Mouse (Mus musculus): ENCODE results near the gene Secisbp2l. TPM values are rescaled to one million over a fixed set of nuclear protein-coding genes. Genes with fewer than 3 reads are reported as not detected.

Gene Secisbp2l
- polyA plus RNA-seq (2012; rRNA removed), result 1.7 and 2.5 TPM in 2 replicates
- 3.7 and 4.6 TPM in 2 replicates for polyA plus RNA-seq (2014; fragmentation: Nextera tagmentation; extraction: Ambion mirVana)

- H3K4me3 ChIP-seq (ENCODE audit: insufficient read depth in 1 of 2, low read depth in 2 of 2, low read length in 2 of 2), result peak within 1 kb of the TSS; percentile 84 to 88
- H3K4me1 ChIP-seq (replicated peaks; ENCODE audit: control insufficient read depth in 2 of 2, insufficient read depth in 2 of 2, low read length in 1 of 2), result peaks cover 6 to 16% of the 10 kb centered on the region in 2 experiments
- no peaks in the 10 kb centered on the region for H3K27me3 ChIP-seq (ENCODE audit: control insufficient read depth, insufficient read depth, low read length)
- no peak for TF ChIP-seq CTCF (IDR thresholded peaks at IDR 0.05; ENCODE audit: low read depth)
- TF ChIP-seq EP300 (IDR thresholded peaks at IDR 0.05; ENCODE audit: low read depth), result no peak
- no peaks in the 10 kb centered on the region for H3K9me3 ChIP-seq (ENCODE audit: control insufficient read depth, low read length)
- WGBS (ENCODE audit: insufficient replicate concordance), result under 1% methylated on average over 27 of the region's 28 CpGs
- peak within 1 kb of the TSS; percentile 87 for H3K4me2 ChIP-seq (ENCODE audit: low read depth)
- no peaks in the 10 kb centered on the region for H3K36me3 ChIP-seq (replicated peaks; ENCODE audit: control insufficient read depth, insufficient read depth, low read depth)
- ATAC-seq (ENCODE audit: insufficient read depth) (peak; percentile 98), DNase-seq (ENCODE audit: low read depth in 3 of 3, low spot score in 3 of 3) (peak; percentile 77 to 80 (median 78))
- H3K9ac ChIP-seq (replicated peaks), result peak within 1 kb of the TSS; percentile 86
- H3K27ac ChIP-seq, result peak within 1 kb of the TSS; percentile 40; the same call in 1 of the 2 replicates
These were observed at the start of gene Secisbp2l for GRCm38 (mm10) chr2:125782719-125783109. Gene Secisbp2l, minus strand, starts transcription at chr2:125782870.

GRCm38 (mm10) chr2:125829924-125830323 lies 47.3 kb upstream of the Secisbp2l start:
- H3K9ac ChIP-seq (replicated peaks), result no peak overlapping the region
- H3K4me1 ChIP-seq (replicated peaks; ENCODE audit: control insufficient read depth in 2 of 2, insufficient read depth in 2 of 2, low read length in 1 of 2), result no peaks in the 10 kb centered on the region
- no peak overlapping the region for H3K4me2 ChIP-seq (ENCODE audit: low read depth)
- no peak overlapping the region for H3K4me3 ChIP-seq (ENCODE audit: insufficient read depth in 1 of 2, low read depth in 2 of 2, low read length in 2 of 2)
- TF ChIP-seq EP300 (IDR thresholded peaks at IDR 0.05; ENCODE audit: low read depth) (no peak), CTCF (IDR thresholded peaks at IDR 0.05; ENCODE audit: low read depth) (no peak)
- WGBS (ENCODE audit: insufficient replicate concordance), result 91% methylated on average over 2 of the region's 2 CpGs
- no peaks in the 10 kb centered on the region for H3K27me3 ChIP-seq (ENCODE audit: control insufficient read depth, insufficient read depth, low read length)
- no peak for DNase-seq (ENCODE audit: low read depth in 3 of 3, low spot score in 3 of 3)
- H3K9me3 ChIP-seq (ENCODE audit: control insufficient read depth, low read length), result no peaks in the 10 kb centered on the region
- peaks cover 28% of the 10 kb centered on the region for H3K36me3 ChIP-seq (replicated peaks; ENCODE audit: control insufficient read depth, insufficient read depth, low read depth)
- no peak overlapping the region for H3K27ac ChIP-seq
- no peak for ATAC-seq (ENCODE audit: insufficient read depth)

- no peak overlapping the region for H3K9ac ChIP-seq (replicated peaks)
- TF ChIP-seq EP300 (IDR thresholded peaks at IDR 0.05; ENCODE audit: low read depth) (no peak), CTCF (IDR thresholded peaks at IDR 0.05; ENCODE audit: low read depth) (no peak)
- ATAC-seq (ENCODE audit: insufficient read depth) (no peak), DNase-seq (ENCODE audit: low read depth in 3 of 3, low spot score in 3 of 3) (no peak)
- H3K27ac ChIP-seq, result no peak overlapping the region
- H3K4me2 ChIP-seq (ENCODE audit: low read depth), result no peak overlapping the region
- H3K9me3 ChIP-seq (ENCODE audit: control insufficient read depth, low read length), result no peaks in the 10 kb centered on the region
- H3K27me3 ChIP-seq (ENCODE audit: control insufficient read depth, insufficient read depth, low read length), result no peaks in the 10 kb centered on the region
- 69% methylated on average over 4 of the region's 4 CpGs for WGBS (ENCODE audit: insufficient replicate concordance)
- H3K4me3 ChIP-seq (ENCODE audit: insufficient read depth in 1 of 2, low read depth in 2 of 2, low read length in 2 of 2), result no peak overlapping the region
- H3K36me3 ChIP-seq (replicated peaks; ENCODE audit: control insufficient read depth, insufficient read depth, low read depth), result peaks cover 16% of the 10 kb centered on the region
- H3K4me1 ChIP-seq (replicated peaks; ENCODE audit: control insufficient read depth in 2 of 2, insufficient read depth in 2 of 2, low read length in 1 of 2), result no peaks in the 10 kb centered on the region
These were observed 45.2 kb upstream of the Secisbp2l start for GRCm38 (mm10) chr2:125827898-125828297.

GRCm38 (mm10) chr2:125826201-125826600 lies 43.5 kb upstream of the Secisbp2l start:
- ATAC-seq (ENCODE audit: insufficient read depth) (no peak), DNase-seq (ENCODE audit: low read depth in 3 of 3, low spot score in 3 of 3) (no peak)
- H3K4me2 ChIP-seq (ENCODE audit: low read depth), result no peak overlapping the region
- 53% methylated on average over 4 of the region's 4 CpGs for WGBS (ENCODE audit: insufficient replicate concordance)
- no peak overlapping the region for H3K4me3 ChIP-seq (ENCODE audit: insufficient read depth in 1 of 2, low read depth in 2 of 2, low read length in 2 of 2)
- TF ChIP-seq EP300 (IDR thresholded peaks at IDR 0.05; ENCODE audit: low read depth) (no peak), CTCF (IDR thresholded peaks at IDR 0.05; ENCODE audit: low read depth) (no peak)
- H3K4me1 ChIP-seq (replicated peaks; ENCODE audit: control insufficient read depth in 2 of 2, insufficient read depth in 2 of 2, low read length in 1 of 2), result no peaks in the 10 kb centered on the region
- H3K9ac ChIP-seq (replicated peaks), result no peak overlapping the region
- H3K9me3 ChIP-seq (ENCODE audit: control insufficient read depth, low read length), result no peaks in the 10 kb centered on the region
- H3K27me3 ChIP-seq (ENCODE audit: control insufficient read depth, insufficient read depth, low read length), result no peaks in the 10 kb centered on the region
- H3K36me3 ChIP-seq (replicated peaks; ENCODE audit: control insufficient read depth, insufficient read depth, low read depth), result peaks cover 5% of the 10 kb centered on the region
- H3K27ac ChIP-seq, result no peak overlapping the region

DNA sequence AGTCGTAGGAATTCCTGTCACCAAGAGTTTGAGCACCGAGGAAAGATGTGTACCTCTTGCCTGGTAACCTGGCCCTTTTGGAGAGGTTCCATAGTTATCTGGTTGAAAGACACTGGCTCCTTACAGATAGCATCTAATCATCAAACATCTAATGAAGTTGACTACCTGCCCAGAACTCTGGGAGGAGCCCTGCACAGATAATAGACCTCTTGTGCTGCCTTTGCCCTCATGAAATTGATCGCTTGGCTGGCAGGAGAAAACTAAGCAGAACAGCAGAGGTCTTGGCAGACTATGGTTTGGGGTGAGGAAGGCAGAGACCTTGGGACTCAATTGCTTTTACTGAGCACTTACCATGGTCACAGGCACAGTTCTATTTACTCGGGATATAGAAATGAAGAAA lies 37.7 kb upstream of the Secisbp2l start:
- no peak for TF ChIP-seq CTCF (IDR thresholded peaks at IDR 0.05; ENCODE audit: low read depth)
- H3K27ac ChIP-seq, result no peak overlapping the region
- no peaks in the 10 kb centered on the region for H3K4me1 ChIP-seq (replicated peaks; ENCODE audit: control insufficient read depth in 2 of 2, insufficient read depth in 2 of 2, low read length in 1 of 2)
- H3K36me3 ChIP-seq (replicated peaks; ENCODE audit: control insufficient read depth, insufficient read depth, low read depth), result no peaks in the 10 kb centered on the region
- DNase-seq (ENCODE audit: low read depth in 3 of 3, low spot score in 3 of 3) (no peak), ATAC-seq (ENCODE audit: insufficient read depth) (no peak)
- H3K4me2 ChIP-seq (ENCODE audit: low read depth), result no peak overlapping the region
- 70% methylated on average over 4 of the region's 4 CpGs for WGBS (ENCODE audit: insufficient replicate concordance)
- no peaks in the 10 kb centered on the region for H3K27me3 ChIP-seq (ENCODE audit: control insufficient read depth, insufficient read depth, low read length)
- no peak overlapping the region for H3K9ac ChIP-seq (replicated peaks)
- H3K9me3 ChIP-seq (ENCODE audit: control insufficient read depth, low read length), result no peaks in the 10 kb centered on the region
- H3K4me3 ChIP-seq (ENCODE audit: insufficient read depth in 1 of 2, low read depth in 2 of 2, low read length in 2 of 2), result no peak overlapping the region
